18 mouse cellular contexts compared by ENCODE assay signal in the genomic region with DNA sequence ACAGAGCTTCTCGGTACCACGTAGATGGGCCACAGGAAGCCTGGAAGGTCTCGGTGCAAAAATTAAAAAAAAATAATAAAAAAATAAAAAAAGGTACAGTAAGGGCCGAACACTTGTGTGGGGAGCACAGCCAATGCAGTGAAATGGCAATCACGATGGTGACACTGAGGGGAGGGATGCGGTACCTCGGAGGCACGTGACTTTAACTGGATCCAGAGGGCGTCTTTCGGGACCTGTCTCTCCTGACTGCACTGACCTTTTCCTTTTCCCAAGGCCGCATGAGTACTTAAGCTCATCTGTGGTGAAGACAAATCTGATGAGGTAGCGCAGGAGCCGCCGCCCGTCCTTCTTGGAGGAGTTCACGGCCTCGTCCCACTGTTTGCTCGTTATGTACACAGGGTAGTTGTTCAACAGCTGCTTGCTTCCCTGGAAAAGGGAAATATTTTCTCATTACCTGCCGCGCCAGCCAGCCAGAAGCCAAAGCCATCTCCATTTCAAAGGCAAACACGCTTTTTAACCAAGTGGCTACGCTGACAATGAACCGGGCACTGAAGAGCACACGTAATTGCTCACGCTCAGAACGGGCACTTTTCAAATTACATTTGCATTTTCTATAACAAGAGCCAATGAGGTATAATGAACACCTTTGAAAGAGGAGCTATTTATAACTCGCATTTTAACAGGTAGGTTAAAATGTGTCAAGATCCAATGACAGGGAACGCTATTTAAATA. TPM values are rescaled to one million over a fixed set of nuclear protein-coding genes. Genes with fewer than 3 reads are reported as not detected.
DNase-seq lines count a peak whose midpoint lies in the region; ATAC-seq lines count a peak whose summit lies in the region.
"Had no signal": no experiment of that assay in that cellular context is flagged by ENCODE, and none has a peak within 500 bp of the region (broad histone marks: within the 10 kb centered on the region; RNA-seq: fewer than 3 reads in every experiment).

No protein-coding gene starts in this region.

- no peaks in the 10 kb centered on the region for H3K27me3 ChIP-seq in kidney, embryonic 16.5 days (ENCODE audit: insufficient read depth, low read length)
- no peaks in the 10 kb centered on the region for H3K27me3 ChIP-seq in forebrain, embryonic 13.5 days
- H3K27me3 ChIP-seq in limb, embryonic 10.5 days (ENCODE audit: low read depth, poor library complexity, severe bottlenecking) = peaks cover 9% of the 10 kb centered on the region; the same call in 1 of the 2 replicates
- no peaks in the 10 kb centered on the region for H3K27me3 ChIP-seq in midbrain, embryonic 14.5 days (ENCODE audit: control insufficient read depth, insufficient read depth, low read length)
- H3K27me3 ChIP-seq: embryonic facial prominence, embryonic 12.5 days; heart, embryonic 15.5 days had no signal

- no peak overlapping the region for H3K27ac ChIP-seq in kidney, embryonic 16.5 days (ENCODE audit: low read length)
- H3K27ac ChIP-seq in forebrain, embryonic 13.5 days = no peak overlapping the region; the same call in 1 of the 2 replicates
- peak overlapping the region; percentile 77 for H3K27ac ChIP-seq in limb, embryonic 10.5 days
- peak overlapping the region; percentile 42; the same call in 1 of the 2 replicates for H3K27ac ChIP-seq in midbrain, embryonic 14.5 days (replicated peaks; ENCODE audit: low read depth, low read length)
- H3K27ac ChIP-seq: embryonic facial prominence, embryonic 12.5 days; heart, embryonic 15.5 days; hindbrain, embryonic 10.5 days had no signal

- WGBS in kidney, embryonic 16.5 days = 46% methylated on average over 28 of the region's 28 CpGs
- WGBS in forebrain, embryonic 13.5 days = 38% methylated on average over 28 of the region's 28 CpGs
- WGBS in limb, embryonic 10.5 days = 55% methylated on average over 28 of the region's 28 CpGs
- WGBS in midbrain, embryonic 14.5 days = 73% methylated on average over 28 of the region's 28 CpGs

- H3K4me3 ChIP-seq in kidney, embryonic 16.5 days (ENCODE audit: low read length) = peak overlapping the region; percentile 1; the same call in 1 of the 2 replicates
- H3K4me3 ChIP-seq in forebrain, embryonic 13.5 days = no peak overlapping the region
- H3K4me3 ChIP-seq in limb, embryonic 10.5 days = 0 out of 2 replicates have a peak overlapping the region, but pooled peaks have one; percentile 10
- H3K4me3 ChIP-seq in midbrain, embryonic 14.5 days (replicated peaks; ENCODE audit: low read depth, low read length) = no peak overlapping the region
- H3K4me3 ChIP-seq: embryonic facial prominence, embryonic 12.5 days; heart, embryonic 15.5 days; hindbrain, embryonic 10.5 days; myocyte had no signal

- peaks cover 6% of the 10 kb centered on the region; the same call in 1 of the 2 replicates for H3K36me3 ChIP-seq in kidney, embryonic 16.5 days (ENCODE audit: insufficient read depth, low read length)
- peaks cover 19% of the 10 kb centered on the region for H3K36me3 ChIP-seq in forebrain, embryonic 13.5 days (ENCODE audit: poor library complexity, severe bottlenecking)
- peaks cover 56% of the 10 kb centered on the region for H3K36me3 ChIP-seq in limb, embryonic 10.5 days
- H3K36me3 ChIP-seq in midbrain, embryonic 14.5 days (ENCODE audit: control insufficient read depth, insufficient read depth, low read length) = peaks cover 29% of the 10 kb centered on the region
- H3K36me3 ChIP-seq: embryonic facial prominence, embryonic 12.5 days had no signal

- no peak overlapping the region for H3K9ac ChIP-seq in kidney, embryonic 16.5 days (replicated peaks; ENCODE audit: low read length)
- H3K9ac ChIP-seq in forebrain, embryonic 13.5 days = no peak overlapping the region
- no peak overlapping the region for H3K9ac ChIP-seq in midbrain, embryonic 14.5 days (replicated peaks; ENCODE audit: low read length)
- H3K9ac ChIP-seq: embryonic facial prominence, embryonic 12.5 days; heart, embryonic 15.5 days had no signal

- peak overlapping the region; percentile 32 for H3K4me2 ChIP-seq in kidney, embryonic 16.5 days (replicated peaks; ENCODE audit: low read depth, low read length)
- H3K4me2 ChIP-seq in forebrain, embryonic 13.5 days = peak overlapping the region; percentile 53
- peak overlapping the region; percentile 31 for H3K4me2 ChIP-seq in midbrain, embryonic 14.5 days (ENCODE audit: low read length)
- H3K4me2 ChIP-seq: embryonic facial prominence, embryonic 12.5 days; heart, embryonic 15.5 days had no signal

- DNase-seq in kidney, postnatal 25 days = no peak
- DNase-seq in limb, embryonic 10.5 days (ENCODE audit: low spot score) = peak; percentile 48
- DNase-seq in midbrain, embryonic 14.5 days = peak; percentile 51
- no peak for DNase-seq in right cerebral cortex, postnatal 36 days (ENCODE audit: low spot score in 2 of 2)
- no peak for DNase-seq in left cerebral cortex, adult 18-20 months (ENCODE audit: low spot score in 2 of 2)
- no peak for DNase-seq in right cerebral cortex, postnatal 10 days (ENCODE audit: low spot score in 2 of 2)
- DNase-seq: adrenal gland, postnatal 14 days; cerebellum, adult 18-20 months; layer of hippocampus, postnatal 36 days; left cerebral cortex, postnatal 4 days; lung, postnatal 10 days had no signal

- H3K4me1 ChIP-seq in kidney, embryonic 16.5 days (ENCODE audit: insufficient read depth, low read length) = peaks cover 25% of the 10 kb centered on the region
- peaks cover 14% of the 10 kb centered on the region for H3K4me1 ChIP-seq in forebrain, embryonic 13.5 days
- H3K4me1 ChIP-seq in limb, embryonic 10.5 days = peaks cover 70% of the 10 kb centered on the region
- no peaks in the 10 kb centered on the region for H3K4me1 ChIP-seq in midbrain, embryonic 14.5 days (ENCODE audit: control insufficient read depth, insufficient read depth, low read length)
- H3K4me1 ChIP-seq: embryonic facial prominence, embryonic 12.5 days; hindbrain, embryonic 10.5 days had no signal

- ATAC-seq in kidney, embryonic 16.5 days (ENCODE audit: low FRiP score, low TSS enrichment) = no peak
- peak; percentile 60 for ATAC-seq in forebrain, embryonic 13.5 days
- peak; percentile 28; the same call in 1 of the 2 replicates for ATAC-seq in midbrain, embryonic 14.5 days (ENCODE audit: low FRiP score, low TSS enrichment)
- ATAC-seq: activated CD4-positive, CD25-positive, alpha-beta regulatory T cell, adult 4 months had no signal

- H3K9me3 ChIP-seq in kidney, embryonic 16.5 days (ENCODE audit: low read length) = no peaks in the 10 kb centered on the region
- H3K9me3 ChIP-seq in forebrain, embryonic 13.5 days (replicated peaks) = no peaks in the 10 kb centered on the region
- no peaks in the 10 kb centered on the region for H3K9me3 ChIP-seq in limb, embryonic 10.5 days (replicated peaks)
- no peaks in the 10 kb centered on the region for H3K9me3 ChIP-seq in midbrain, embryonic 14.5 days (ENCODE audit: control insufficient read depth, low read length)
- H3K9me3 ChIP-seq: embryonic facial prominence, embryonic 12.5 days; heart, embryonic 15.5 days; hindbrain, embryonic 10.5 days had no signal

RNA-seq across cellular contexts. Expression of a gene that starts 28.1 kb away (rescaled TPM):
- 6.0 and 7.0 TPM in 2 replicates for polyA plus RNA-seq in kidney, embryonic 16.5 days (2015; fragmentation: Nextera tagmentation; extraction: Ambion mirVana)
- 6.7 and 7.7 TPM in 2 replicates for polyA plus RNA-seq in forebrain, embryonic 13.5 days (2015; fragmentation: Nextera tagmentation; extraction: Ambion mirVana)
- 15.3 and 18.2 TPM in 2 replicates for polyA plus RNA-seq in limb, embryonic 10.5 days (2016; fragmentation: Nextera tagmentation; extraction: Ambion mirVana)
- polyA plus RNA-seq in midbrain, embryonic 14.5 days (2014; fragmentation: Nextera tagmentation; extraction: Ambion mirVana) = 15.4 and 15.6 TPM in 2 replicates
- total RNA-seq in left cerebral cortex, adult 18-20 months (2021) = 1 to 10 TPM; 7.3 to 7.4 TPM
- polyA plus RNA-seq: myocyte had no signal

Comparison
In these comparisons a context has a peak if more than half of its experiments do, and no peak if none do; other contexts are left out.
1. H3K27ac ChIP-seq: peak in limb, embryonic 10.5 days (single experiment) and midbrain, embryonic 14.5 days (single experiment); none in kidney, embryonic 16.5 days (single experiment) and forebrain, embryonic 13.5 days (single experiment).
2. H3K4me3 ChIP-seq: peak in kidney, embryonic 16.5 days (single experiment) and limb, embryonic 10.5 days (single experiment); none in forebrain, embryonic 13.5 days (single experiment) and midbrain, embryonic 14.5 days (single experiment).
3. DNase-seq: peak in limb, embryonic 10.5 days (single experiment) and midbrain, embryonic 14.5 days (single experiment); none in kidney, postnatal 25 days (0 of 2), right cerebral cortex, postnatal 36 days (0 of 2), left cerebral cortex, adult 18-20 months (0 of 2) and right cerebral cortex, postnatal 10 days (0 of 2).
4. Peak in every context shown above with its lines, with median percentiles within 50 percentile points of each other: H3K4me2 ChIP-seq.